Mouse (Mus musculus) embryonic facial prominence, embryonic 12.5 days (tissue): ENCODE measurements around the gene Tatdn2. TPM values are rescaled to one million over a fixed set of nuclear protein-coding genes. Genes with fewer than 3 reads are reported as not detected.
"Not testable (repeated sequence)": the region's sequence is repeated elsewhere in the genome, so short reads cannot be mapped to it uniquely, and the experiment has no call there.

Experiments
- ATAC-seq: fragments of 200-750 bp; cut with Nextera tagmentation; 2 replicates; pipeline ENCODE4 v1.8.0; 2017; ENCODE audit not compliant: insufficient number of reproducible peaks, insufficient read depth, low FRiP score, low TSS enrichment
- H3K27ac ChIP-seq: fragments of 300-500 bp; sonication (generic); 2 replicates; pipeline ENCODE4 v1.5.1; 2016; ENCODE audit warnings: mild to moderate bottlenecking
- H3K27me3 ChIP-seq: fragments of 300-500 bp; sonication (generic); 2 replicates; pipeline ENCODE4 v1.6.1; 2016; ENCODE audit warnings: mild to moderate bottlenecking, moderate library complexity
- H3K36me3 ChIP-seq: fragments of 300-500 bp; sonication (generic); 2 replicates; pipeline ENCODE4 v1.6.1; 2016; ENCODE audit warnings: mild to moderate bottlenecking
- H3K4me1 ChIP-seq: fragments of 300-500 bp; sonication (generic); 2 replicates; pipeline ENCODE4 v1.6.1; 2016
- H3K4me2 ChIP-seq: fragments of 300-500 bp; sonication (generic); replicated peaks from 2 replicates; pipeline ENCODE4 v1.6.1; 2016; ENCODE audit warnings: mild to moderate bottlenecking, moderate library complexity
- H3K4me3 ChIP-seq: fragments of 300-500 bp; sonication (generic); 2 replicates; pipeline ENCODE4 v1.5.1; 2016; ENCODE audit warnings: mild to moderate bottlenecking
- H3K9ac ChIP-seq: fragments of 300-500 bp; sonication (generic); 2 replicates; pipeline ENCODE4 v1.6.1; 2016; ENCODE audit warnings: mild to moderate bottlenecking, moderate library complexity
- H3K9me3 ChIP-seq: fragments of 300-500 bp; sonication (generic); 2 replicates; pipeline ENCODE4 v1.6.1; 2016; ENCODE audit warnings: mild to moderate bottlenecking, moderate library complexity
- WGBS: fragments of 180-500 bp; shearing (Covaris S2); methylation state at CpG from one replicate; pipeline ENCODE4 v1.1.7; 2016; 5-methylcytosine and 5-hydroxymethylcytosine counted together
- polyA plus RNA-seq: library from polyadenylated mRNA; unstranded; fragments of >200 nt; fragmentation: Nextera tagmentation; extraction: Ambion mirVana; gene quantifications from 2 replicates; pipeline ENCODE4 v1.2.1, GENCODE M21; 2016

Tatdn2 gene
- polyA plus RNA-seq, 1 experiment from 2014 or later: 0.95 TPM

- no peak overlapping the region for H3K27ac ChIP-seq
- WGBS: 94% methylated on average over 5 of the region's 5 CpGs
These were observed 3.5 kb upstream of the Tatdn2 start for GRCm38 (mm10) chr6:113693377-113693776.

GRCm38 (mm10) chr6:113695203-113695602 lies 1.6 kb upstream of the Tatdn2 start:
- Histone ChIP-seq H3K36me3 (peaks cover 8% of the 10 kb centered on the region; the same call in 1 of the 2 replicates), H3K27me3 (no peaks in the 10 kb centered on the region), H3K4me2 (no peak overlapping the region), H3K9me3 (no peaks in the 10 kb centered on the region), H3K27ac (no peak overlapping the region), H3K4me1 (peaks cover 22% of the 10 kb centered on the region), H3K4me3 (no peak overlapping the region), H3K9ac (no peak overlapping the region)
- no peak for ATAC-seq
- WGBS: 64% methylated on average over 1 of the region's 1 CpGs

More at GRCm38 (mm10) chr6:113693377-113693776, 3.5 kb upstream of the Tatdn2 start:
- ATAC-seq: no peak
- Histone ChIP-seq H3K4me1 (peaks cover 20% of the 10 kb centered on the region), H3K9me3 (no peaks in the 10 kb centered on the region), H3K4me2 (no peak overlapping the region), H3K27me3 (no peaks in the 10 kb centered on the region), H3K9ac (no peak overlapping the region), H3K36me3 (no peaks in the 10 kb centered on the region), H3K4me3 (no peak overlapping the region)

GRCm38 (mm10) chr6:113695766-113696355 lies 989 bp upstream of the Tatdn2 start:
- no peak overlapping the region for H3K9ac ChIP-seq
- no peaks in the 10 kb centered on the region for H3K27me3 ChIP-seq
- H3K27ac ChIP-seq: peak overlapping the region; percentile 75
- peaks cover 15% of the 10 kb centered on the region; the same call in 1 of the 2 replicates for H3K36me3 ChIP-seq
- no peaks in the 10 kb centered on the region for H3K9me3 ChIP-seq
- H3K4me1 ChIP-seq: peaks cover 15% of the 10 kb centered on the region
- peak overlapping the region; percentile 86 for H3K4me2 ChIP-seq
- 59% methylated on average over 4 of the region's 4 CpGs for WGBS
- no peak for ATAC-seq
- H3K4me3 ChIP-seq: peak overlapping the region; percentile 86

GRCm38 (mm10) chr6:113697222-113698205 lies 664 bp downstream of the Tatdn2 start:
- H3K9me3 ChIP-seq: no peaks in the 10 kb centered on the region
- H3K4me2 ChIP-seq: peak overlapping the region; percentile 86
- H3K4me3 ChIP-seq: peak overlapping the region; percentile 86
- peak; percentile 78 for ATAC-seq
- H3K27me3 ChIP-seq: no peaks in the 10 kb centered on the region
- peaks cover 31% of the 10 kb centered on the region for H3K36me3 ChIP-seq
- H3K9ac ChIP-seq: peak overlapping the region; percentile 82
- WGBS: under 1% methylated on average over 107 of the region's 113 CpGs
- peaks cover 13% of the 10 kb centered on the region for H3K4me1 ChIP-seq
- peak overlapping the region; percentile 82 for H3K27ac ChIP-seq

- H3K36me3 ChIP-seq: peaks cover 87% of the 10 kb centered on the region
- ATAC-seq: no peak
- no peaks in the 10 kb centered on the region for H3K27me3 ChIP-seq
- no peak overlapping the region for H3K4me2 ChIP-seq
- no peaks in the 10 kb centered on the region for H3K9me3 ChIP-seq
- H3K4me1 ChIP-seq: no peaks in the 10 kb centered on the region
- H3K4me3 ChIP-seq: no peak overlapping the region
- WGBS: 87% methylated on average over 3 of the region's 3 CpGs
- no peak overlapping the region for H3K9ac ChIP-seq
- no peak overlapping the region for H3K27ac ChIP-seq
These were observed 15.9 kb downstream of the Tatdn2 start for GRCm38 (mm10) chr6:113712718-113713117.

GRCm38 (mm10) chr6:113713389-113713788 lies 16.5 kb downstream of the Tatdn2 start:
- not testable (repeated sequence) for H3K4me3 ChIP-seq, ATAC-seq, H3K9ac ChIP-seq, H3K27me3 ChIP-seq, H3K9me3 ChIP-seq, H3K4me1 ChIP-seq, H3K4me2 ChIP-seq, H3K27ac ChIP-seq
- WGBS: 93% methylated on average over 5 of the region's 5 CpGs
- H3K36me3 ChIP-seq: peaks cover 87% of the 10 kb centered on the region

GRCm38 (mm10) chr6:113714276-113714675 lies 17.4 kb downstream of the Tatdn2 start:
- no peak overlapping the region for H3K9ac ChIP-seq
- WGBS: 93% methylated on average over 2 of the region's 2 CpGs
- H3K9me3 ChIP-seq: no peaks in the 10 kb centered on the region
- H3K27ac ChIP-seq: no peak overlapping the region
- H3K4me3 ChIP-seq: no peak overlapping the region
- ATAC-seq: no peak
- no peaks in the 10 kb centered on the region for H3K27me3 ChIP-seq
- H3K4me1 ChIP-seq: no peaks in the 10 kb centered on the region
- no peak overlapping the region for H3K4me2 ChIP-seq
- H3K36me3 ChIP-seq: peaks cover 88% of the 10 kb centered on the region

- 86% methylated on average over 1 of the region's 1 CpGs for WGBS
- no peaks in the 10 kb centered on the region for H3K4me1 ChIP-seq
- no peak overlapping the region for H3K9ac ChIP-seq
- no peak overlapping the region for H3K27ac ChIP-seq
- H3K36me3 ChIP-seq: peaks cover 88% of the 10 kb centered on the region
- H3K4me2 ChIP-seq: no peak overlapping the region
- no peak for ATAC-seq
- H3K27me3 ChIP-seq: no peaks in the 10 kb centered on the region
- no peak overlapping the region for H3K4me3 ChIP-seq
- H3K9me3 ChIP-seq: no peaks in the 10 kb centered on the region
These were observed 17.9 kb downstream of the Tatdn2 start for GRCm38 (mm10) chr6:113714797-113715196.

GRCm38 (mm10) chr6:113717541-113717940 lies 20.7 kb downstream of the Tatdn2 start:
- no peaks in the 10 kb centered on the region for H3K27me3 ChIP-seq
- peaks cover 83% of the 10 kb centered on the region for H3K36me3 ChIP-seq
- H3K4me1 ChIP-seq: no peaks in the 10 kb centered on the region
- no peak overlapping the region for H3K9ac ChIP-seq
- no peaks in the 10 kb centered on the region for H3K9me3 ChIP-seq
- H3K4me3 ChIP-seq: no peak overlapping the region
- WGBS: 88% methylated on average over 3 of the region's 3 CpGs
- ATAC-seq: no peak
- no peak overlapping the region for H3K27ac ChIP-seq
- no peak overlapping the region for H3K4me2 ChIP-seq

GRCm38 (mm10) chr6:113719878-113720277 lies 23.0 kb downstream of the Tatdn2 start, which contains the start of gene Ghrl:
Gene Ghrl (minus strand): TSS chr6:113719880.
- ATAC-seq: no peak
- no peak within 1 kb of the TSS for H3K4me3 ChIP-seq
- 90% methylated on average over 3 of the region's 3 CpGs for WGBS
- H3K9ac ChIP-seq: no peak within 1 kb of the TSS
- peaks cover 73% of the 10 kb centered on the region for H3K36me3 ChIP-seq
- no peaks in the 10 kb centered on the region for H3K27me3 ChIP-seq
- H3K4me1 ChIP-seq: no peaks in the 10 kb centered on the region
- no peak within 1 kb of the TSS for H3K4me2 ChIP-seq
- no peak within 1 kb of the TSS for H3K27ac ChIP-seq
- H3K9me3 ChIP-seq: no peaks in the 10 kb centered on the region

GRCm38 (mm10) chr6:113721061-113721460 lies 24.2 kb downstream of the Tatdn2 start:
- Histone ChIP-seq H3K27me3 (no peaks in the 10 kb centered on the region), H3K9ac (no peak overlapping the region), H3K27ac (no peak overlapping the region), H3K4me2 (no peak overlapping the region), H3K9me3 (no peaks in the 10 kb centered on the region), H3K4me3 (no peak overlapping the region), H3K36me3 (peaks cover 65% of the 10 kb centered on the region), H3K4me1 (no peaks in the 10 kb centered on the region)
- ATAC-seq: no peak
- 79% methylated on average over 4 of the region's 4 CpGs for WGBS

- Histone ChIP-seq H3K9me3 (no peaks in the 10 kb centered on the region), H3K9ac (no peak overlapping the region), H3K36me3 (peaks cover 79% of the 10 kb centered on the region), H3K27me3 (no peaks in the 10 kb centered on the region), H3K4me2 (no peak overlapping the region), H3K4me1 (no peaks in the 10 kb centered on the region), H3K27ac (no peak overlapping the region), H3K4me3 (no peak overlapping the region)
- no peak for ATAC-seq
- WGBS: 86% methylated on average over 7 of the region's 7 CpGs
These were observed 31.3 kb downstream of the Tatdn2 start for GRCm38 (mm10) chr6:113728181-113728580.
